Mouse (Mus musculus): ENCODE results near the gene Gm20388. TPM values are rescaled to one million over a fixed set of nuclear protein-coding genes. Genes with fewer than 3 reads are reported as not detected.

Gene Gm20388
- polyA plus RNA-seq, 1 experiment from 2014 or later, result 7.4 TPM

- peaks cover 24% of the 10 kb centered on the region for H3K4me1 ChIP-seq (ENCODE audit: control insufficient read depth, insufficient read depth, low read length)
- no peak for ATAC-seq (ENCODE audit: insufficient read depth, low FRiP score)
- H3K4me3 ChIP-seq (replicated peaks; ENCODE audit: low read length), result no peak overlapping the region
- no peak overlapping the region for H3K9ac ChIP-seq (ENCODE audit: low read length)
- H3K36me3 ChIP-seq (ENCODE audit: control insufficient read depth, insufficient read depth, low read length), result no peaks in the 10 kb centered on the region
- 90% methylated on average over 4 of the region's 4 CpGs for WGBS
- H3K27me3 ChIP-seq (ENCODE audit: control insufficient read depth, insufficient read depth, low read length), result no peaks in the 10 kb centered on the region
- no peak overlapping the region for H3K4me2 ChIP-seq (ENCODE audit: low read depth, low read length)
- no peak overlapping the region for H3K27ac ChIP-seq (ENCODE audit: low read length)
- no peaks in the 10 kb centered on the region for H3K9me3 ChIP-seq (replicated peaks; ENCODE audit: control insufficient read depth, low read length)
Observed at GRCm38 (mm10) chr8:122529159-122529558, 2618.5 kb downstream of the Gm20388 start.

DNA sequence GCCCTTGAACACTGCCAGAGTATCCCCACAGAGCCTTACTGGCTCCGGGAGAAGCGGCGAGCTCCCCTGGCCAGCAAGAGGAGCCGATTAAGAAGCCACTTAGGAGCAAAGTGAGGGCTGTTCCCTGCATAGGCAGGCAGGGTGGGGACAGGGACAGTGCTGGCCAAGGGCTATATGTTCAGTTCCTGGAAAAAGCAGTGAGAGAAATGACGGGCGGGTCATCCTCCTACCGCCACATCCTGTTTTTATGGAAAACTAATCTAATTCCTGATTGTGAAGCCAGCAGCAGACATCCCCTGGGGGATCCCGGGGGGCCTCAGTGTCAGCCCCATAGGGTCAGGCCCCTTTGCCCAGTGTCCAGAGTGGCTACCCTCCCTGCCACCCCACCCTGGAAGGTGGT, 2620.7 kb downstream of the Gm20388 start:
- WGBS, result 86% methylated on average over 8 of the region's 8 CpGs
- ATAC-seq (ENCODE audit: insufficient read depth, low FRiP score), result no peak
- no peak overlapping the region for H3K27ac ChIP-seq (ENCODE audit: low read length)

GRCm38 (mm10) chr8:122537033-122537432, 2626.4 kb downstream of the Gm20388 start:
- Histone ChIP-seq H3K9ac (ENCODE audit: low read length) (peak overlapping the region; percentile 60), H3K4me1 (ENCODE audit: control insufficient read depth, insufficient read depth, low read length) (peaks cover 24% of the 10 kb centered on the region), H3K27ac (ENCODE audit: low read length) (peak overlapping the region; percentile 84), H3K4me2 (ENCODE audit: low read depth, low read length) (peak overlapping the region; percentile 14), H3K27me3 (ENCODE audit: control insufficient read depth, insufficient read depth, low read length) (no peaks in the 10 kb centered on the region), H3K4me3 (replicated peaks; ENCODE audit: low read length) (0 out of 2 replicates have a peak overlapping the region, but pooled peaks have one; percentile 5), H3K36me3 (ENCODE audit: control insufficient read depth, insufficient read depth, low read length) (no peaks in the 10 kb centered on the region), H3K9me3 (replicated peaks; ENCODE audit: control insufficient read depth, low read length) (no peaks in the 10 kb centered on the region)
- peak; percentile 91 for ATAC-seq (ENCODE audit: insufficient read depth, low FRiP score)
- whole genome bisulfite sequencing, result 6% methylated on average over 6 of the region's 6 CpGs

More for the DNA sequence above, 2620.7 kb downstream of the Gm20388 start:
- Histone ChIP-seq H3K9ac (ENCODE audit: low read length) (no peak overlapping the region), H3K27me3 (ENCODE audit: control insufficient read depth, insufficient read depth, low read length) (no peaks in the 10 kb centered on the region), H3K36me3 (ENCODE audit: control insufficient read depth, insufficient read depth, low read length) (no peaks in the 10 kb centered on the region), H3K4me2 (ENCODE audit: low read depth, low read length) (no peak overlapping the region), H3K4me3 (replicated peaks; ENCODE audit: low read length) (no peak overlapping the region), H3K9me3 (replicated peaks; ENCODE audit: control insufficient read depth, low read length) (no peaks in the 10 kb centered on the region), H3K4me1 (ENCODE audit: control insufficient read depth, insufficient read depth, low read length) (peaks cover 5% of the 10 kb centered on the region; the same call in 1 of the 2 replicates)

DNA sequence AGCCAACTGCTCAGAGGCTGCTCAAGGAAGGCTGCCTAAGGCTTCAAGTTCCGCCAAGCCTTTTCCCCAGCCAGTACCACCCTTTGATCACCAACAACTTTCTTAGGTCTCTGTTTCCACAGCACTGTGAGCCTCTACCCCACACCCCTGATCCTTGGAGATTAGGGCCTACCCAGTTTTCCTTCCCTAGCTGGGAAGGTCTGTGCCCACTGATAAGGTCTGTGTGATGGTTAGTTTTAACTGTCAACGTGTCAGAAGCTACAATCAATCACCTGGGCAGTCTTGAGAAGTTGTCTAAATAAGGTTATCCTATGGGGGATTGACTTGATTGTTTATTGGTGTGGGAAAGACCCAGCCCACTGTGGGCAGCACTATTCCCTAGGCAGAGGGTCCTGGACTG, 2627.2 kb downstream of the Gm20388 start:
- WGBS, result 66% methylated on average over 2 of the region's 2 CpGs
- Histone ChIP-seq H3K9me3 (replicated peaks; ENCODE audit: control insufficient read depth, low read length) (no peaks in the 10 kb centered on the region), H3K36me3 (ENCODE audit: control insufficient read depth, insufficient read depth, low read length) (no peaks in the 10 kb centered on the region), H3K27me3 (ENCODE audit: control insufficient read depth, insufficient read depth, low read length) (no peaks in the 10 kb centered on the region), H3K27ac (ENCODE audit: low read length) (peak overlapping the region; percentile 84), H3K4me1 (ENCODE audit: control insufficient read depth, insufficient read depth, low read length) (peaks cover 24% of the 10 kb centered on the region), H3K9ac (ENCODE audit: low read length) (peak overlapping the region; percentile 60; the same call in 1 of the 2 replicates), H3K4me2 (ENCODE audit: low read depth, low read length) (no peak overlapping the region), H3K4me3 (replicated peaks; ENCODE audit: low read length) (no peak overlapping the region)
- peak; percentile 35; the same call in 1 of the 2 replicates for ATAC-seq (ENCODE audit: insufficient read depth, low FRiP score)

GRCm38 (mm10) chr8:122538310-122539076, 2627.9 kb downstream of the Gm20388 start:
- ATAC-seq (ENCODE audit: insufficient read depth, low FRiP score), result no peak
- H3K9me3 ChIP-seq (replicated peaks; ENCODE audit: control insufficient read depth, low read length), result no peaks in the 10 kb centered on the region
- 90% methylated on average over 9 of the region's 9 CpGs for WGBS
- H3K4me1 ChIP-seq (ENCODE audit: control insufficient read depth, insufficient read depth, low read length), result peaks cover 24% of the 10 kb centered on the region
- no peak overlapping the region for H3K4me3 ChIP-seq (replicated peaks; ENCODE audit: low read length)
- H3K9ac ChIP-seq (ENCODE audit: low read length), result no peak overlapping the region
- H3K36me3 ChIP-seq (ENCODE audit: control insufficient read depth, insufficient read depth, low read length), result no peaks in the 10 kb centered on the region
- no peak overlapping the region for H3K4me2 ChIP-seq (ENCODE audit: low read depth, low read length)
- no peaks in the 10 kb centered on the region for H3K27me3 ChIP-seq (ENCODE audit: control insufficient read depth, insufficient read depth, low read length)
- H3K27ac ChIP-seq (ENCODE audit: low read length), result peak overlapping the region; percentile 84

- no peaks in the 10 kb centered on the region for H3K9me3 ChIP-seq (replicated peaks; ENCODE audit: control insufficient read depth, low read length)
- no peak overlapping the region for H3K27ac ChIP-seq (ENCODE audit: low read length)
- H3K36me3 ChIP-seq (ENCODE audit: control insufficient read depth, insufficient read depth, low read length), result no peaks in the 10 kb centered on the region
- ATAC-seq (ENCODE audit: insufficient read depth, low FRiP score), result no peak
- 91% methylated on average over 8 of the region's 8 CpGs for WGBS
- no peak overlapping the region for H3K4me2 ChIP-seq (ENCODE audit: low read depth, low read length)
- H3K27me3 ChIP-seq (ENCODE audit: control insufficient read depth, insufficient read depth, low read length), result no peaks in the 10 kb centered on the region
- H3K4me3 ChIP-seq (replicated peaks; ENCODE audit: low read length), result no peak overlapping the region
- peaks cover 38% of the 10 kb centered on the region for H3K4me1 ChIP-seq (ENCODE audit: control insufficient read depth, insufficient read depth, low read length)
- H3K9ac ChIP-seq (ENCODE audit: low read length), result no peak overlapping the region
Observed at GRCm38 (mm10) chr8:122544138-122544537, 2633.5 kb downstream of the Gm20388 start.

- peak overlapping the region; percentile 52 for H3K9ac ChIP-seq (ENCODE audit: low read length)
- peak overlapping the region; percentile 48; the same call in 1 of the 2 replicates for H3K27ac ChIP-seq (ENCODE audit: low read length)
- peaks cover 44% of the 10 kb centered on the region for H3K4me1 ChIP-seq (ENCODE audit: control insufficient read depth, insufficient read depth, low read length)
- peak overlapping the region; percentile 40; the same call in 1 of the 2 replicates for H3K4me2 ChIP-seq (ENCODE audit: low read depth, low read length)
- whole genome bisulfite sequencing, result 78% methylated on average over 7 of the region's 7 CpGs
- no peaks in the 10 kb centered on the region for H3K27me3 ChIP-seq (ENCODE audit: control insufficient read depth, insufficient read depth, low read length)
- no peaks in the 10 kb centered on the region for H3K9me3 ChIP-seq (replicated peaks; ENCODE audit: control insufficient read depth, low read length)
- no peaks in the 10 kb centered on the region for H3K36me3 ChIP-seq (ENCODE audit: control insufficient read depth, insufficient read depth, low read length)
- no peak overlapping the region; the same call in 1 of the 2 replicates for H3K4me3 ChIP-seq (replicated peaks; ENCODE audit: low read length)
- 0 out of 2 replicates have a peak, but pooled peaks have one; percentile 8 for ATAC-seq (ENCODE audit: insufficient read depth, low FRiP score)
Observed at GRCm38 (mm10) chr8:122546066-122546755, 2635.6 kb downstream of the Gm20388 start.

- H3K4me2 ChIP-seq (ENCODE audit: low read depth, low read length), result peak overlapping the region; percentile 40
- peak overlapping the region; percentile 13 for H3K4me3 ChIP-seq (replicated peaks; ENCODE audit: low read length)
- H3K27me3 ChIP-seq (ENCODE audit: control insufficient read depth, insufficient read depth, low read length), result no peaks in the 10 kb centered on the region
- peaks cover 44% of the 10 kb centered on the region for H3K4me1 ChIP-seq (ENCODE audit: control insufficient read depth, insufficient read depth, low read length)
- WGBS, result 53% methylated on average over 24 of the region's 24 CpGs
- H3K9ac ChIP-seq (ENCODE audit: low read length), result peak overlapping the region; percentile 52
- H3K9me3 ChIP-seq (replicated peaks; ENCODE audit: control insufficient read depth, low read length), result no peaks in the 10 kb centered on the region
- H3K27ac ChIP-seq (ENCODE audit: low read length), result peak overlapping the region; percentile 48
- H3K36me3 ChIP-seq (ENCODE audit: control insufficient read depth, insufficient read depth, low read length), result no peaks in the 10 kb centered on the region
- ATAC-seq (ENCODE audit: insufficient read depth, low FRiP score), result no peak
Observed at GRCm38 (mm10) chr8:122546811-122547453, 2636.3 kb downstream of the Gm20388 start.
